Mouse (Mus musculus): ENCODE results near the gene Olfr692. TPM values are rescaled to one million over a fixed set of nuclear protein-coding genes. Genes with fewer than 3 reads are reported as not detected.
"Not testable (repeated sequence)": the region's sequence is repeated elsewhere in the genome, so short reads cannot be mapped to it uniquely, and the experiment has no call there.

The Olfr692 gene
- total and polyA plus RNA-seq, 3 experiments: not detected

DNA sequence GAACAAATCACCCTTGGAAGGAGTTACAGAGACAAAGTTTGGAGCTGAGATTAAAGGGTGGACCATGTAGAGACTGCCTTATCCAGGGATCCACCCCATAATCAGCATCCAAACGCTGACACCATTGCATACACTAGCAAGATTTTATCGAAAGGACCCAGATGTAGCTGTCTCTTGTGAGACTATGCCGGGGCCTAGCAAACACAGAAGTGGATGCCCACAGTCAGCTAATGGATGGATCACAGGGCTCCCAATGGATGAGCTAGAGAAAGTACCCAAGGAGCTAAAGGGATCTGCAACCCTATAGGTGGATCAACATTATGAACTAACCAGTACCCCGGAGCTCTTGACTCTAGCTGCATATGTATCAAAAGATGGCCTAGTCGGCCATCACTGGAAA lies 12.0 kb upstream of the Olfr692 start:
- H3K27me3 ChIP-seq (replicated peaks); H3K4me1 ChIP-seq (ENCODE audit: control insufficient read depth in 1 of 2, insufficient read depth in 2 of 2); H3K9me3 ChIP-seq (replicated peaks; ENCODE audit: low read length); H3K79me2 ChIP-seq (replicated peaks; ENCODE audit: control insufficient read depth, extremely low read depth, insufficient read depth, poor library complexity, severe bottlenecking); in situ Hi-C loops (cut with MboI; ENCODE audit: low pct_ligation_motif_present, low pct_unique_long_range_greater_than_20kb, low sequenced_read_pairs); H3K4me2 ChIP-seq (ENCODE audit: insufficient read depth, low read depth, poor library complexity, severe bottlenecking); DNase-seq (ENCODE audit: extremely low read depth); H3K9ac ChIP-seq (ENCODE audit: insufficient read depth, low read depth); H3K4me3 ChIP-seq (replicated peaks in 1 of 3; ENCODE audit: low read depth in 2 of 3, low read length in 2 of 3, poor library complexity in 1 of 3); dilution Hi-C loops (cut with MboI; ENCODE audit: extremely low pct_ligation_motif_present, extremely low pct_unique_long_range_greater_than_20kb, low sequenced_read_pairs); H3K36me3 ChIP-seq (replicated peaks in 1 of 2; ENCODE audit: control insufficient read depth in 1 of 2, insufficient read depth in 1 of 2, low read length in 1 of 2); H3K27ac ChIP-seq (ENCODE audit: insufficient read depth, low read depth): not testable (repeated sequence)

- H3K27me3 ChIP-seq (replicated peaks); DNase-seq (ENCODE audit: extremely low read depth); H3K9me3 ChIP-seq (replicated peaks; ENCODE audit: low read length); H3K79me2 ChIP-seq (replicated peaks; ENCODE audit: control insufficient read depth, extremely low read depth, insufficient read depth, poor library complexity, severe bottlenecking); H3K36me3 ChIP-seq (replicated peaks in 1 of 2; ENCODE audit: control insufficient read depth in 1 of 2, insufficient read depth in 1 of 2, low read length in 1 of 2); H3K4me1 ChIP-seq (ENCODE audit: control insufficient read depth in 1 of 2, insufficient read depth in 2 of 2); dilution Hi-C loops (cut with MboI; ENCODE audit: extremely low pct_ligation_motif_present, extremely low pct_unique_long_range_greater_than_20kb, low sequenced_read_pairs); H3K27ac ChIP-seq (ENCODE audit: insufficient read depth, low read depth); H3K4me2 ChIP-seq (ENCODE audit: insufficient read depth, low read depth, poor library complexity, severe bottlenecking); H3K9ac ChIP-seq (ENCODE audit: insufficient read depth, low read depth); H3K4me3 ChIP-seq (replicated peaks in 1 of 3; ENCODE audit: low read depth in 2 of 3, low read length in 2 of 3, poor library complexity in 1 of 3); in situ Hi-C loops (cut with MboI; ENCODE audit: low pct_ligation_motif_present, low pct_unique_long_range_greater_than_20kb, low sequenced_read_pairs): not testable (repeated sequence)
These were observed 11.5 kb upstream of the Olfr692 start for GRCm38 (mm10) chr7:105356487-105356886.

GRCm38 (mm10) chr7:105361713-105362112 lies 6.3 kb upstream of the Olfr692 start:
- no peaks in the 10 kb centered on the region for H3K36me3 ChIP-seq (replicated peaks in 1 of 2; ENCODE audit: control insufficient read depth in 1 of 2, insufficient read depth in 1 of 2, low read length in 1 of 2)
- in situ Hi-C loops (cut with MboI; ENCODE audit: low pct_ligation_motif_present, low pct_unique_long_range_greater_than_20kb, low sequenced_read_pairs) (no loop called here), dilution Hi-C loops (cut with MboI; ENCODE audit: extremely low pct_ligation_motif_present, extremely low pct_unique_long_range_greater_than_20kb, low sequenced_read_pairs) (no loop called here)
- no peaks in the 10 kb centered on the region for H3K79me2 ChIP-seq (replicated peaks; ENCODE audit: control insufficient read depth, extremely low read depth, insufficient read depth, poor library complexity, severe bottlenecking)
- H3K4me2 ChIP-seq (ENCODE audit: insufficient read depth, low read depth, poor library complexity, severe bottlenecking): no peak overlapping the region
- no peak for DNase-seq (ENCODE audit: extremely low read depth)
- H3K4me1 ChIP-seq (ENCODE audit: control insufficient read depth in 1 of 2, insufficient read depth in 2 of 2): peaks cover 0 to 8% of the 10 kb centered on the region in 2 experiments; a peak in 2 of 4 replicates
- TF ChIP-seq MXI1 (IDR thresholded peaks at IDR 0.05; ENCODE audit: low read depth, low read length): no peak
- TF ChIP-seq POLR2AphosphoS2 (IDR thresholded peaks at IDR 0.05; ENCODE audit: low read depth, low read length): no peak
- no peak for TF ChIP-seq MYC (IDR thresholded peaks at IDR 0.05; ENCODE audit: low read depth, low read length)
- no peak for TF ChIP-seq ZMIZ1 (IDR thresholded peaks at IDR 0.05; ENCODE audit: low read depth, low read length)
- no peak for TF ChIP-seq KAT2A (IDR thresholded peaks at IDR 0.05; ENCODE audit: insufficient replicate concordance, low read length)
- TF ChIP-seq NRF1 (IDR thresholded peaks at IDR 0.05; ENCODE audit: low read depth, low read length): no peak
- TF ChIP-seq SIN3A (IDR thresholded peaks at IDR 0.05; ENCODE audit: low read length): no peak
- no peak for TF ChIP-seq CHD1 (IDR thresholded peaks at IDR 0.05; ENCODE audit: low read depth, low read length)
- TF ChIP-seq TCF12 (IDR thresholded peaks at IDR 0.05; ENCODE audit: low read depth, low read length): no peak
- TF ChIP-seq BHLHE40 (IDR thresholded peaks at IDR 0.05; ENCODE audit: low read depth, low read length): no peak
- TF ChIP-seq EP300 (IDR thresholded peaks at IDR 0.05; ENCODE audit: low read length): no peak
- no peak for TF ChIP-seq TBP (conservative IDR thresholded peaks at IDR 0.05; ENCODE audit: low read depth, low read length)
- TF ChIP-seq IRF4 (IDR thresholded peaks at IDR 0.05; ENCODE audit: low read depth, low read length): no peak
- TF ChIP-seq PAX5 (IDR thresholded peaks at IDR 0.05; ENCODE audit: low read length): no peak
- no peak overlapping the region for H3K27ac ChIP-seq (ENCODE audit: insufficient read depth, low read depth)
- H3K4me3 ChIP-seq (replicated peaks in 1 of 3; ENCODE audit: low read depth in 2 of 3, low read length in 2 of 3, poor library complexity in 1 of 3): no peak overlapping the region
- H3K9me3 ChIP-seq (replicated peaks; ENCODE audit: low read length): no peaks in the 10 kb centered on the region
- no peaks in the 10 kb centered on the region for H3K27me3 ChIP-seq (replicated peaks)
- no peak overlapping the region for H3K9ac ChIP-seq (ENCODE audit: insufficient read depth, low read depth)

Measured in CH12.LX (cell line).